Mouse (Mus musculus) neutrophil, adult 65 days (primary cell): ENCODE data around the gene Vbp1. TPM values are rescaled to one million over a fixed set of nuclear protein-coding genes. Genes with fewer than 3 reads are reported as not detected.

Experiments used
- total RNA-seq: library from RNA; stranded (reverse); gene quantifications from 2 replicates; pipeline ENCODE4 v1.2.4, GENCODE M21; 2023

Gene Vbp1
- 54.1 and 56.1 TPM in 2 replicates for total RNA-seq

GRCm38 (mm10) chrX:75514179-75514972, at the start of gene Vbp1:
Gene Vbp1, plus strand, starts transcription at chrX:75514299.

GRCm38 (mm10) chrX:75577582-75578324, 63.7 kb downstream of the Vbp1 start, which contains the start of gene Rab39b:
Gene Rab39b, minus strand, starts transcription at chrX:75578231.

Other genes with a start within 250 kb of the Vbp1 start
- 9.8 and 11.9 TPM in 2 replicates for gene Fundc2, start 131.9 kb upstream of the Vbp1 start, total RNA-seq
- gene F8, start 131.7 kb upstream of the Vbp1 start, total RNA-seq, result 0.05 and 0.28 TPM in 2 replicates
- gene Cmc4, start 97.7 kb upstream of the Vbp1 start, total RNA-seq, result 4.1 and 4.2 TPM in 2 replicates
- gene Mtcp1, start 97.7 kb upstream of the Vbp1 start, total RNA-seq, result 5.5 and 7.0 TPM in 2 replicates
- gene Brcc3, start 97.7 kb upstream of the Vbp1 start, total RNA-seq, result 14.6 and 15.1 TPM in 2 replicates
- gene Rab39b, start 63.9 kb downstream of the Vbp1 start, total RNA-seq, result not detected in 2 replicates